Mouse (Mus musculus) hematopoietic stem cell, adult 5-6 weeks (primary cell): ENCODE measurements around the gene 4933427I04Rik. TPM values are rescaled to one million over a fixed set of nuclear protein-coding genes. Genes with fewer than 3 reads are reported as not detected.

ENCODE experiments used
- ATAC-seq, 2 experiments: fragments of 125-278 bp in 1 of 2; replicated peaks in 1 of 2; 2 replicates each; pipeline ENCODE4 v1.8.0; 2016 to 2017; ENCODE audit warnings: inconsistent platforms in 2 of 2, mild to moderate bottlenecking in 2 of 2, moderate number of reproducible peaks in 2 of 2, low read depth in 1 of 2, moderate TSS enrichment in 1 of 2; ENCODE audit not compliant: low FRiP score in 2 of 2, poor library complexity in 2 of 2, severe bottlenecking in 2 of 2, insufficient read depth in 1 of 2, low TSS enrichment in 1 of 2
- total RNA-seq: library from RNA; stranded (forward); fragments of 172-1452, 232-1000 nt; gene quantifications from 2 replicates; pipeline ENCODE4 v1.2.3, GENCODE M21; 2017

Gene 4933427I04Rik
- not detected in 2 replicates for total RNA-seq

- ATAC-seq, result no peak
Observed at GRCm38 (mm10) chr4:123859379-123859778, at the start of gene 4933427I04Rik. Gene 4933427I04Rik (plus strand): TSS chr4:123859679.

DNA sequence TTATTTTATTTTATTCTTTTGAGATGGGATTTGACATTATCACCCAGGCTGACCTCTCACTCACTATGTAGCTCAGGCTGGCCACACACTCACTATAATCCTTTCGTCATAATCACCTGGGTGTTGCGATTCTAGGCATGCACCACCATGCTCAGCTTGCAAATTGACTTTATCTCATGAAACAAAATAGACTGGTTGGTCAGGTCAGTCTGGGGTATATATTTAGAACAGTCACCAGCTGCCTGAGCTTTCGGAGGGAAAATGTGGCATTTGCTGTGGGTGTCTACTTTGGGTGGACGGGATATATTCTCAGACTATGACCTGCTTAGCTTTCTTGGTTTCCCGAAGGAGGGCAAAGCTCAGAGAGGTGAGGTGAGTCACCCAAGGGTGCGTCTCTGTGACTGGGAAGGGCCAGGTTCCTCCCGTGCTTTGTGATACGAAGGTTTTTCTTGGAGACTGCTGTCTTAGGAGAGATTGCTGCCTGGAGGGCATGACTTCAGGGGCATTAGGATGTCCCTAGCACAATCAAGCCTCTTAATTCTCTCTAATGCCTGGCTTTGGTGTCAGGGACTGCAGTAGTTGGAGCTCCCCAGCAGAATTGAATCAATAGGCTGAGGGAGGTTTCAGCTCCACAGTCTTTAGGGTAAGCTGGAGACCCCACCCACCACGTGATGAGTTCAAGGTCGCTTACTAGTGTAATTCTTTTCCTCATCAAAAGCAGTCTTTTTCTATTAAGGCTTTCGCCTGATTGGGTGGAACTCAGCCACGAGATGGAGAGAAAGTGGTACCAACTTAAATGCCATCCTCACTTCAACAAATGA lies 48.8 kb upstream of the 4933427I04Rik start:
- no peak for ATAC-seq

GRCm38 (mm10) chr4:123812525-123812924 lies 47.0 kb upstream of the 4933427I04Rik start:
- no peak for ATAC-seq

DNA sequence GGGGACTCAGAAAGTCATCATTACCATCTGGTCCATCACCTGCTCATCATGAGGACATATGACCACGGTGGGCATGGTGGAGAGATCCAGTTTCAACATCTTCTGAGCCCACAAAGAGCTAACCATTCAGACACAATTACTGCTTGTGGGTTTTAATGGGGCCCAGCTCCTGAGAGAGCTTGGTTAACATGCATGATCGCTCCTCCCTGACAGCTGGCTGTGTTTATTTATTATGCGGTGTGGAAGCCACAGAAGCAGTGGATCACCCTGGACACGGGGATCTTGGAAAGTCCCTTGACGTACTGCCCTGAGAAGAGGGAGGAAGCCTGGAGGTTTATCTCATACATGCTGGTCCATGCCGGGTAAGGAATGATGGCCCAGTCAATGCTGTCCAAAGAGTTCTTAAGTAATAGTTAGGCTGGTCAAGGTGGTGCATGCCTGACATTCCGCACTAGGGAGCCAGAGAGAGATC lies 45.4 kb upstream of the 4933427I04Rik start:
- no peak for ATAC-seq

DNA sequence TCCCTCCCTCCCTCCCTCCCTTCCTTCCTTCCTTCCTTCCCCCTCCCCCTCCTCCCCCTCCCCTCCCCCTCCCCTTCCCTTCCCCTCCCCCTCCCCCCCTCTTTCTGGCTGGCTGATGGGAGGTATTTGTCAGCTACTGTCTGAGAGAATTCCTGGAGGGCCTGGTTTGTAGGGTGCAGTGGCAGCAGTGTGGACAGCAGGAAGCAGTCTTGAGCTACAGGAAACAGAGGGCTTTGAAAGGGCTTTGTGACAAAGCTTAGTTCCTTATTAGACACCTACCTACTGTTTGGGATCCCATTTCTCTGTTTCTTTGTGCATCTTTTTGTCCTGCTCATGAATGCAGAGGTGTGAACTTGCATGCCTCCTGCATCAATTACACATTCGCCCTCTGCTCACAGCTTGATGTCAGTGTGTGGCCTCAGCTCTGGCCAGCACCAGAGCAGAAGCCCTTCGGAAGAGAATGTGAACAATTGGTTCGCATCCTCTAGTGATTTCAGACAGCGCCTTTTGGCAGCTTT lies 40.3 kb upstream of the 4933427I04Rik start:
- no peak for ATAC-seq

- no peak for ATAC-seq
Observed at GRCm38 (mm10) chr4:123842126-123842525, 17.4 kb upstream of the 4933427I04Rik start.

DNA sequence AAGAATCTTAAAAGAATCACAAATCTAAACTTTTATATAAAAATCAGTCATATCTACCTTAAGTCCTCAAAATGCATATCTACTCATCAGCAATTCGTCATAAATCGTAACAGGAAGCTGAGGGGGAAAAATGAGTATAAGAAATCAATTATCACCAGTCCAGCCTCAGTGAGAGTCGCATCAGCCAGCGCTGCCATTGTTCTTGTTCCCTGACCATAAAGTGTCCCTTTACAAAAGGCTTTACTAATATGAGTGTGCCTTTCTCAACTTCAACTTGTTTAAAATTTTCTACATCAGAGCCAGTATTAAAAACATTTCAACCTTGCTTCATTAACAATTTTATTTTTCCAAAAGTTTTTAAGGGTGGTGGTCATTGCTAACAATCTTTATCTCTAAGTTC lies 2.6 kb upstream of the 4933427I04Rik start:
- no peak for ATAC-seq

DNA sequence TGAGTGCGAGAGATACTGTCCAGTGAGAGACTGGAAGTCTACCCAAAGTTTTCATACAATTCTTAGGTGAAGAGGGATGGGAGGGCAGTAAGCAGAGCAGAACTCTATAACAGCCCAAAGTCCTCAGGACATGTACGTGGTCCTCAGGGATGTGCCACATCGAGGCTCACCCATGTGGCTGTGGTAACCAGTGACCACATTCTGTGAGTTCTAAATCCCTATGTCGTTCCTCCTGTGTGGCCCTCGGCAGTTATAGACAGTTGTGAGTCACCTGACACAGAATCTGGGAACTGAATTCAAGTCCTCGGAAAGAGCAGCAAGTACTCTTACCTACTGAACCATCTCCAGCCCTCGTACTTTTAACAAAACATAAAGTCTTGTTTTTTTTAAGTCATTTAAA lies 1.4 kb upstream of the 4933427I04Rik start:
- no peak for ATAC-seq

GRCm38 (mm10) chr4:123859803-123860202 lies 324 bp downstream of the 4933427I04Rik start:
- ATAC-seq, result no peak

DNA sequence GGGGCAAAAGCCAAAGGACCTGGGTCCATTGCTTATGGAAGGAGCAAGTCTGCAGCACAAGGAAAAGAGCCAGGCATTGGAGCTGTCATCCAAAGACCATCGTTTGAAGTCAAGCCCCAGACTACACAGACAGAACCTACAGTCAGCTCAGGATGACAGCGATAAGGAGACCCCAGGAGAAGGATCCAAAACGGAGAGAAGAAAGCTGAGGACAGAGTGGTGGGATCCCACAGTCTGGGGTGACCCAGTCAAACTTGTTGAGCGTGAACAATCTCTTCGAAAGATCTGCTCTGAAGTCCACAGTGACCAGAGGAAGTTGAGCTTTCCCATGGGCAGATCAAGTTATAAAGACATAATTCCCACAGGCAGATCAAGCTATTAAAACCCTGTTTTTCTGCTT lies 1.1 kb downstream of the 4933427I04Rik start:
- no peak for ATAC-seq

DNA sequence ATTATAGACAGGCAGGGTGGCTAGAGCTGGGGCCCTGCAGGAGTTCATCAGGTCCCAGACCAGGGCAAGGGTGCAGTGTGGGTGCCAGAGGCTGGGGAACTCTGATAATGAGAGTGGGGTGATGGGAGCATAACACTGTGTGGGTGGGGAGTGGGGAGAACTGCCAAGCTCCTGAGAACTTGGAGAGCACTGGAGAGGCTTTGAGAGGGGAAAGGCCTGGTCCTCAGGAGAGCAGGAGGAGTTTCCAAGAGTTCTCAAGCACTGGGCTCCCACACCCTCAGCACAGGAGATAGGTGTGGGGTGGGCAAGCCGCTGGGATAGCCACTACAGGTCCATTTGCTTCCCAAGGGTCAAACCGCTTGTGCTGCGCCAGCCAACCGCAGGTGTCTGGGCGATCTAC lies 34.2 kb downstream of the 4933427I04Rik start:
- ATAC-seq, result no peak

- no peak for ATAC-seq
Observed at GRCm38 (mm10) chr4:123894295-123894694, 34.8 kb downstream of the 4933427I04Rik start.

DNA sequence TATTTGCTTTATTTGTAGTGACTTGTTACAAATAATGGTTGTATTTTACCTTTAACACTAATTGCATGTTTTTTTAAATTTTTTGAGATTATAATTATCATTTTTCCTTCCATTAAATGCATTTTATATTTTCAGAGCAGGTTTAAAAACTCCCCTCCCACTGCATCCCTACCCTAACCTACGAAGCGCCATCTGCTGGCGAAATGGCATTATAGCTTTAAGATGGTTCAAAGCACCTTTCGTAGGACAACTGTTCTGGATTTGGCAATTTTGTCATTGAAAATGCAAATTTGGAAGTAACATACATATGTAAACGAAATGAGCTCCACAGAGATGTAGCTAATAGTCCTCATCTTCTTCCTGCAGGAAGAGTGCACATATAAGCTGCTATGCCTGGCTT lies 39.2 kb downstream of the 4933427I04Rik start:
- ATAC-seq, result peak in 1 of 2 experiments; percentile 49; a peak in 1 of 4 replicates

DNA sequence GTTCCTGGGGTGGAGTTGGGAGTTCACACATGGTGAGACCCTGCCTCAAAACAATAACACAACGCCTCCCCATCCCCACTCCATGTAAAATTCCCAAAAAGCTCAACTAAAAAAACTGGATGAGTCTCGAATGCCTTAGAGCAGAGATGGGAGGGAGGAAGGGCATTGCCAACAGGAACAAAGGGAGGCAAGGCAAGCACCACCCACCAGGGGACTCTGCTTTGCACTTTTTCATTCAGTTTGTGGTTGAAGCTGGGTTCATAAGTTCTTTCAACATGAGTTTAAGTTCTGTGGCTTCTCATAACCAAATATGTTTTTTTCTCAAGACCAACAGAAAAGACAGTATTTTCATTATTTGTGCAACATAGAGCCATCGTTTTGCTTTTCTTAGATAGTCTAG lies 44.0 kb downstream of the 4933427I04Rik start:
- ATAC-seq, result no peak

DNA sequence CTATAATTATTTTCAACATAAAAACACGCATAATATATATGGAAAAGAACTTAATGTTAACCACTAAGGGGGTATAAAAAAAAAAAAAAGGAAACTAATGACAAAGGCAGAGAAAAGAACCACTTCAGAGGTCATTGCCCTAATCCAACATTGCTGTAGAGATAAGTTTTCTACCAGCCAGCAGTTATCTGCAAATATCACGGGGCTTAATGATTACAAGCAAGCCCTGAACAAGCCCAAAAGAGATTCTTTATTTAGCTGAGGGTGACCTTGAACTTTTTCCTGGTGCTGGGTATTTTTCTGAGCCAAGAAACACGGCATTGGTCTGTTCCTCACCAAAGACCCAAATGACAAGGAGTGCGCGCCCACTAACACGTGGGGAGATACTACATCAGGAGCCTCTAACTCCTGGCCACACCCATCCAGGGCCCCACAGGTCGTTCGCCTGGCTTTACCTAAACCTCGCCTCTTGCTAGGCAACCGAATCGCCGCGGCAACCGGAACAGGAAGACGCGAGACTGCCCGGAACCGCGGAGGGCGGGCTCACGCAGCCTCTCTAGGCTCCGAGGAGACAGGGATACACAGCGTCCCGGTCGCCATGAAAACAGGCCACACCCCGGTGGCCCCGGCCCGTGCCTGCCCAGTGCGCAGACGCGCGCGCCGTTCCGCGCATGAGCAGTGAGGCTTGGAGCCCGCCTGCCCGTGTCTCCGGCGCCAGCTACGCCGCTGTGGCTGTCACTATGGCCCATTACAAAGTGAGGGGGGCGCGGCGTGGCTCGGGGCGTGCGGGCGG lies 45.0 kb downstream of the 4933427I04Rik start, which contains the start of gene Mycbp:
TSS of gene Mycbp (plus strand) at position 500 of the 793 bp plus-strand sequence.
- peak; percentile 98 for ATAC-seq

GRCm38 (mm10) chr4:123905126-123905668 lies 45.7 kb downstream of the 4933427I04Rik start:
- ATAC-seq, result no peak

- ATAC-seq, result no peak
Observed at GRCm38 (mm10) chr4:123911503-123911902, 52.0 kb downstream of the 4933427I04Rik start.

- no peak for ATAC-seq
Observed at GRCm38 (mm10) chr4:123912431-123912830, 53.0 kb downstream of the 4933427I04Rik start.
